Mouse (Mus musculus): ENCODE results near the gene Asb6. TPM values are rescaled to one million over a fixed set of nuclear protein-coding genes. Genes with fewer than 3 reads are reported as not detected.

The Asb6 gene
- polyA plus RNA-seq, 1 experiment from 2014 or later = 27.1 TPM

GRCm38 (mm10) chr2:30827749-30828475 lies 2.2 kb downstream of the Asb6 start:
- peak overlapping the region; percentile 80 for H3K4me3 ChIP-seq (ENCODE audit: low read depth, low read length)
- peaks cover 25% of the 10 kb centered on the region for H3K36me3 ChIP-seq (ENCODE audit: control insufficient read depth, insufficient read depth, low read length)
- WGBS = 2% methylated on average over 63 of the region's 63 CpGs
- peaks cover 16% of the 10 kb centered on the region for H3K4me1 ChIP-seq (ENCODE audit: control insufficient read depth, insufficient read depth, low read length)
- peak overlapping the region; percentile 84 for H3K4me2 ChIP-seq (replicated peaks; ENCODE audit: low read depth, low read length)
- no peak overlapping the region; the same call in 1 of the 2 replicates for H3K27ac ChIP-seq (ENCODE audit: low read length)
- H3K27me3 ChIP-seq (ENCODE audit: control insufficient read depth, insufficient read depth, low read length) = no peaks in the 10 kb centered on the region
- peak overlapping the region; percentile 68 for H3K9ac ChIP-seq (replicated peaks; ENCODE audit: low read depth, low read length)
- peak; percentile 83 for ATAC-seq (ENCODE audit: insufficient number of reproducible peaks, insufficient read depth, low FRiP score, low read depth)
- no peaks in the 10 kb centered on the region for H3K9me3 ChIP-seq (ENCODE audit: control insufficient read depth, low read depth, low read length)

GRCm38 (mm10) chr2:30826825-30827748 lies 3.0 kb downstream of the Asb6 start:
- 0 out of 2 replicates have a peak, but pooled peaks have one; percentile 6 for ATAC-seq (ENCODE audit: insufficient number of reproducible peaks, insufficient read depth, low FRiP score, low read depth)
- no peaks in the 10 kb centered on the region for H3K9me3 ChIP-seq (ENCODE audit: control insufficient read depth, low read depth, low read length)
- peaks cover 16% of the 10 kb centered on the region for H3K4me1 ChIP-seq (ENCODE audit: control insufficient read depth, insufficient read depth, low read length)
- peak overlapping the region; percentile 84 for H3K4me2 ChIP-seq (replicated peaks; ENCODE audit: low read depth, low read length)
- 32% methylated on average over 26 of the region's 26 CpGs for WGBS
- H3K9ac ChIP-seq (replicated peaks; ENCODE audit: low read depth, low read length) = peak overlapping the region; percentile 68
- H3K4me3 ChIP-seq (ENCODE audit: low read depth, low read length) = peak overlapping the region; percentile 80
- no peaks in the 10 kb centered on the region for H3K27me3 ChIP-seq (ENCODE audit: control insufficient read depth, insufficient read depth, low read length)
- H3K27ac ChIP-seq (ENCODE audit: low read length) = no peak overlapping the region; the same call in 1 of the 2 replicates
- peaks cover 33% of the 10 kb centered on the region for H3K36me3 ChIP-seq (ENCODE audit: control insufficient read depth, insufficient read depth, low read length)

- Histone ChIP-seq H3K36me3 (ENCODE audit: control insufficient read depth, insufficient read depth, low read length) (peaks cover 60% of the 10 kb centered on the region), H3K9ac (replicated peaks; ENCODE audit: low read depth, low read length) (no peak overlapping the region; the same call in 1 of the 2 replicates)
Observed at GRCm38 (mm10) chr2:30823385-30824153, 6.6 kb downstream of the Asb6 start.

GRCm38 (mm10) chr2:30822460-30822859 lies 7.7 kb downstream of the Asb6 start:
- ATAC-seq (ENCODE audit: insufficient number of reproducible peaks, insufficient read depth, low FRiP score, low read depth) = no peak
- no peaks in the 10 kb centered on the region for H3K27me3 ChIP-seq (ENCODE audit: control insufficient read depth, insufficient read depth, low read length)
- no peak overlapping the region for H3K4me3 ChIP-seq (ENCODE audit: low read depth, low read length)
- no peaks in the 10 kb centered on the region for H3K9me3 ChIP-seq (ENCODE audit: control insufficient read depth, low read depth, low read length)
- H3K4me1 ChIP-seq (ENCODE audit: control insufficient read depth, insufficient read depth, low read length) = peaks cover 16% of the 10 kb centered on the region
- WGBS = 88% methylated on average over 8 of the region's 8 CpGs
- peak overlapping the region; percentile 66; the same call in 1 of the 2 replicates for H3K27ac ChIP-seq (ENCODE audit: low read length)
- no peak overlapping the region for H3K9ac ChIP-seq (replicated peaks; ENCODE audit: low read depth, low read length)
- H3K4me2 ChIP-seq (replicated peaks; ENCODE audit: low read depth, low read length) = no peak overlapping the region
- H3K36me3 ChIP-seq (ENCODE audit: control insufficient read depth, insufficient read depth, low read length) = peaks cover 60% of the 10 kb centered on the region

More at GRCm38 (mm10) chr2:30823385-30824153, 6.6 kb downstream of the Asb6 start:
- Histone ChIP-seq H3K9me3 (ENCODE audit: control insufficient read depth, low read depth, low read length) (no peaks in the 10 kb centered on the region), H3K27ac (ENCODE audit: low read length) (peak overlapping the region; percentile 66; the same call in 1 of the 2 replicates), H3K4me3 (ENCODE audit: low read depth, low read length) (no peak overlapping the region), H3K4me1 (ENCODE audit: control insufficient read depth, insufficient read depth, low read length) (peaks cover 16% of the 10 kb centered on the region), H3K4me2 (replicated peaks; ENCODE audit: low read depth, low read length) (0 out of 2 replicates have a peak overlapping the region, but pooled peaks have one; percentile 3), H3K27me3 (ENCODE audit: control insufficient read depth, insufficient read depth, low read length) (no peaks in the 10 kb centered on the region)
- peak; percentile 79; the same call in 1 of the 2 replicates for ATAC-seq (ENCODE audit: insufficient number of reproducible peaks, insufficient read depth, low FRiP score, low read depth)
- 69% methylated on average over 13 of the region's 13 CpGs for WGBS

- Histone ChIP-seq H3K27ac (ENCODE audit: low read length) (no peak overlapping the region), H3K4me2 (replicated peaks; ENCODE audit: low read depth, low read length) (no peak overlapping the region), H3K27me3 (ENCODE audit: control insufficient read depth, insufficient read depth, low read length) (no peaks in the 10 kb centered on the region), H3K4me3 (ENCODE audit: low read depth, low read length) (no peak overlapping the region), H3K4me1 (ENCODE audit: control insufficient read depth, insufficient read depth, low read length) (peaks cover 6% of the 10 kb centered on the region; the same call in 1 of the 2 replicates), H3K36me3 (ENCODE audit: control insufficient read depth, insufficient read depth, low read length) (peaks cover 67% of the 10 kb centered on the region), H3K9ac (replicated peaks; ENCODE audit: low read depth, low read length) (no peak overlapping the region), H3K9me3 (ENCODE audit: control insufficient read depth, low read depth, low read length) (no peaks in the 10 kb centered on the region)
- no peak for ATAC-seq (ENCODE audit: insufficient number of reproducible peaks, insufficient read depth, low FRiP score, low read depth)
- 96% methylated on average over 3 of the region's 3 CpGs for WGBS
Observed at GRCm38 (mm10) chr2:30821073-30821472, 9.1 kb downstream of the Asb6 start.

GRCm38 (mm10) chr2:30819873-30820272 lies 10.3 kb downstream of the Asb6 start:
- no peaks in the 10 kb centered on the region for H3K27me3 ChIP-seq (ENCODE audit: control insufficient read depth, insufficient read depth, low read length)
- ATAC-seq (ENCODE audit: insufficient number of reproducible peaks, insufficient read depth, low FRiP score, low read depth) = no peak
- no peak overlapping the region for H3K4me3 ChIP-seq (ENCODE audit: low read depth, low read length)
- peaks cover 71% of the 10 kb centered on the region for H3K36me3 ChIP-seq (ENCODE audit: control insufficient read depth, insufficient read depth, low read length)
- 91% methylated on average over 5 of the region's 5 CpGs for WGBS
- no peak overlapping the region for H3K27ac ChIP-seq (ENCODE audit: low read length)
- no peak overlapping the region for H3K9ac ChIP-seq (replicated peaks; ENCODE audit: low read depth, low read length)
- no peak overlapping the region for H3K4me2 ChIP-seq (replicated peaks; ENCODE audit: low read depth, low read length)
- no peaks in the 10 kb centered on the region for H3K9me3 ChIP-seq (ENCODE audit: control insufficient read depth, low read depth, low read length)
- peaks cover 6% of the 10 kb centered on the region; the same call in 1 of the 2 replicates for H3K4me1 ChIP-seq (ENCODE audit: control insufficient read depth, insufficient read depth, low read length)

GRCm38 (mm10) chr2:30816383-30816782 lies 13.8 kb downstream of the Asb6 start:
- WGBS = 92% methylated on average over 1 of the region's 1 CpGs
- H3K36me3 ChIP-seq (ENCODE audit: control insufficient read depth, insufficient read depth, low read length) = peaks cover 59% of the 10 kb centered on the region

GRCm38 (mm10) chr2:30810573-30810972 lies 19.6 kb downstream of the Asb6 start:
- no peak overlapping the region for H3K9ac ChIP-seq (replicated peaks; ENCODE audit: low read depth, low read length)
- H3K4me1 ChIP-seq (ENCODE audit: control insufficient read depth, insufficient read depth, low read length) = peaks cover 17% of the 10 kb centered on the region
- ATAC-seq (ENCODE audit: insufficient number of reproducible peaks, insufficient read depth, low FRiP score, low read depth) = no peak
- H3K27me3 ChIP-seq (ENCODE audit: control insufficient read depth, insufficient read depth, low read length) = no peaks in the 10 kb centered on the region
- H3K9me3 ChIP-seq (ENCODE audit: control insufficient read depth, low read depth, low read length) = no peaks in the 10 kb centered on the region
- WGBS = 86% methylated on average over 7 of the region's 7 CpGs
- no peak overlapping the region for H3K4me3 ChIP-seq (ENCODE audit: low read depth, low read length)
- H3K36me3 ChIP-seq (ENCODE audit: control insufficient read depth, insufficient read depth, low read length) = peaks cover 21% of the 10 kb centered on the region
- no peak overlapping the region for H3K27ac ChIP-seq (ENCODE audit: low read length)
- H3K4me2 ChIP-seq (replicated peaks; ENCODE audit: low read depth, low read length) = no peak overlapping the region

More at GRCm38 (mm10) chr2:30816383-30816782, 13.8 kb downstream of the Asb6 start:
- H3K4me2 ChIP-seq (replicated peaks; ENCODE audit: low read depth, low read length) = no peak overlapping the region
- no peaks in the 10 kb centered on the region for H3K9me3 ChIP-seq (ENCODE audit: control insufficient read depth, low read depth, low read length)
- H3K27me3 ChIP-seq (ENCODE audit: control insufficient read depth, insufficient read depth, low read length) = no peaks in the 10 kb centered on the region
- H3K4me3 ChIP-seq (ENCODE audit: low read depth, low read length) = no peak overlapping the region
- H3K4me1 ChIP-seq (ENCODE audit: control insufficient read depth, insufficient read depth, low read length) = no peaks in the 10 kb centered on the region
- no peak for ATAC-seq (ENCODE audit: insufficient number of reproducible peaks, insufficient read depth, low FRiP score, low read depth)
- H3K27ac ChIP-seq (ENCODE audit: low read length) = no peak overlapping the region
- no peak overlapping the region for H3K9ac ChIP-seq (replicated peaks; ENCODE audit: low read depth, low read length)
